Mouse (Mus musculus) left cerebral cortex, adult 11 months (tissue): ENCODE results near the gene Slc9a3r2.
"Not testable (repeated sequence)": the region's sequence is repeated elsewhere in the genome, so short reads cannot be mapped to it uniquely, and the experiment has no call there.

Experiments
- DNase-seq: peaks from one replicate; pipeline ENCODE4 v3.0.0; 2022; ENCODE audit warnings: low spot score

Slc9a3r2 gene

GRCm38 (mm10) chr17:24667011-24667410 lies 16.9 kb upstream of the Slc9a3r2 start:
- not testable (repeated sequence) for DNase-seq

DNA sequence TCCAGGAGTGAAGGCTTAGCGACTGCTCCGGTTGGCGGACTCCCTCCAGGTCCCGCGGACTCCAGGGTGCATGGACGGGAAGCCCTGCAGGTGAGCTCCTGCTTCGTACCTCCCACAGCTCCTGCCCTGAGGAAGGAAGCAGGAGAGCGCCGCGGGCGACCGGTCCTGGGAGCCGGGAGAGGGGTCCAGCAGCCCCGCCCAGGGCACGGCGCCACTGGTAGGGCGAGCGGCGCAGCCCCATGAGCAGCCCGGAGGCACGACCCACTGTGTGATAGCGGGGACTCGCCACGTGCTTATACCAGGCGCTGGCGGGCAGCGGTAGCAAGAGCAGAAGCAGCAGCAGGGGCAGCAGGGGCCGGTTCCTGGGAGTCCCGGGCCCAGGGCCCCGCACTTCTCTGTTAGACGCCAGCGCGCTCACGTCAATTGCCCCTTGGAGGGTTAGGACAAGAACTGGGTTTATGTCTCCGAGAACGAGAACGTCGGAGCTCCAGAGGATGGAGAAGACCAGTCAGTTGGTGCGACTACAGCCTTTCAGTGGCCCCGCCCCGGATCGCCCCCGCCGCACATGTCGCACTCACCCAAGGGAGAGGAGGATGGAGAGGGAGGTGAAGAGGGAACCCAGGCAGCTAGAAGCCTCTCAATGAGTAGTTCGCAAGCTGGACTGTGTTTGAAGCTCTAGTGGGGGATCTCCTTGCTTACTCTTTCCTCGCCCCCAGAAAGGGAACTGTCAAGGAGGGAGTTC lies 8.1 kb upstream of the Slc9a3r2 start, which contains the start of gene Npw:
TSS of gene Npw (minus strand) at position 441 of the 742 bp plus-strand sequence.
- no peak for DNase-seq

GRCm38 (mm10) chr17:24654969-24655368 lies 4.8 kb upstream of the Slc9a3r2 start:
- DNase-seq = no peak

DNA sequence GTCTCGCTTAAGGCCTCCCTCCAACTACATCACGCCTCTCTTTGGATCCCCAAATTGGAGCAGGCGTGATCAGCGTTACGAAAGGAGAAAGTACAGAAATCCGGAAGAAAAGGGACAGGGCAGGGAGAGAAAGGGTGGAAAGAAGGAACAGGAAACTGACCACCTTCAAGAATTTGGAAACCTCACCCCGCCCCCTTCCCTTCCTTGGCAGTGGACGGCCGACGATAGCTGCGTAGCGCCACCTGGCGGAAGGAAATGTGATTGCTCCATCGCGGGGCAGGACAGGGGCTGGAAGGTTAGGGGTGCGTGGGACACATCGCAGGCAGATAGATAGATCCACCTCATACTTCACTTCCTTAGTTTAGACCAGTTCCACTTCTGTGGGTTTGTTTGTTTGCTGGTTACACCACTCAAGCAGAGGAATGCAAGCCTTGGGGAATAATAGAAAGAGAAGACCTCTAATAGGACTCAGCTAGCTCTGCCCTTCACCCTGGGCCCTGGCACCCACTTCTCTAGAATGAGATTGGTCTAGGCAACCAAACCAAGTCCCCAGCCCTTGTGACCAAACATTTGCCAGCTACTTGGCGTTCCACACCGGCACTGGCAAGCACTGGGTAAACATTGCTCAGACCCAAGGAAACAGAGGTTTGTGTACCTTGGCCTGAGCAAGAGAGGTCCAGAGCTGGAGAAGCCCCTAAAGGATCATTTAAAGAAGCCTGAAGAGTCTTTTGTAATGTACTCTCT lies 4.0 kb upstream of the Slc9a3r2 start:
- DNase-seq = no peak

- no peak for DNase-seq
These were observed 1.7 kb upstream of the Slc9a3r2 start for GRCm38 (mm10) chr17:24651835-24652234.

DNA sequence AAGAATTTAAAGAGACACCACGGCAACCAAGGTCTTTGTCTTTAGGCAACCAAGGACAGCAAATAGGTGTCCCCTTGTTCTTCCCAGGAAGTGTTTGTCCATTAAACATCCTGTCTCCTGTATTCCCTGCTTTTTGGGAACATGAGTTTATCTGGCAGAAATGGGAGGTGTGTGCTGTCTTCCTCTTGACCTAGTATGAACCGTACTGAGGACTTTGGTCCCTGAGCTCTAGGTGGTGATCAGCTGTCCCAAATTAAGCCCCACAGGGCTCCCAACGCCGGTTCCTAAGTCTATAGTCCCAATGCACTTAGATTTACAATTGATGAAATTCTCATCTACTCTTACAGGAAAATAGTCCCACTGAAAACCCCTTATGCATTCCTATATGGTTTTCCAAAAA lies 639 bp upstream of the Slc9a3r2 start:
- DNase-seq = no peak

- DNase-seq = no peak
These were observed 502 bp downstream of the Slc9a3r2 start for GRCm38 (mm10) chr17:24649581-24650069.

GRCm38 (mm10) chr17:24648731-24649377 lies 1.3 kb downstream of the Slc9a3r2 start:
- no peak for DNase-seq

DNA sequence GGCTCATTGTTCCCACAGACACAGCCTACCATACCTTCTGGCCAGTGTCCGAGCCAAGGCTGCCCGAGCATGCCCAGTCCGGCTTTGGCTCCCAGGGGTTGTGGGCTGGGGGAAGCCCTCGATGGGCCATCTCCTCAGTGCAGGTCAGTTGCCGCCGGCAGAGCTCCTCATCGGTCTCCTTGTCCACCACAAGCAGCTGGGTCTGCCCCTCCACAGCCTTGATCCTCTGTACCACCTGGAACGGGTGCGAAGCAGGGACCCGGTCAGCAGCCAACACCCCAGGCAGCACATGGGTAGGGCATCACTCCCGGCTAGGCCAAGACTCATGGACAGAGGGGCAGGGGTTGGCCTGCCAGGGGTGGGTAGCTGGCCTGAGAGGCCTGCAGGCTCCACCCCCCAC lies 2.6 kb downstream of the Slc9a3r2 start:
- no peak for DNase-seq

DNA sequence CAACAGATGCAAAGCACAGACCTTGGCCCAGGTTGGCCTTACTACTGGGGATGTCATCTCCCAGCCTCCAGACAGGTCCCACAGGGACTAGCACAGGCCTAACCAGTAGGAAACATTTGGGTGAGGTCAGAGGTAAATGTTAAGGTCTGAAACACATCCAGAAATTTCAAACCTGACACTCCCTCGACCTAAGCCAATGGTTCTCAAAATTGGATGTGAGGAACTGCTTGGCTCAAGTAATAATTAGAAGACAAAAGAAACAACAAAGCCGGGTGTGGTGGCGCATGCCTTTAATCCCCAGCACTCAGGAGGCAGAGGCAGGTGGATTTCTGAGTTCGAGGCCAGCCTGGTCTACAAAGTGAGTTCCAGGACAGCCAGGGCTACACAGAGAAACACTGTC lies 3.7 kb downstream of the Slc9a3r2 start:
- DNase-seq = no peak

DNA sequence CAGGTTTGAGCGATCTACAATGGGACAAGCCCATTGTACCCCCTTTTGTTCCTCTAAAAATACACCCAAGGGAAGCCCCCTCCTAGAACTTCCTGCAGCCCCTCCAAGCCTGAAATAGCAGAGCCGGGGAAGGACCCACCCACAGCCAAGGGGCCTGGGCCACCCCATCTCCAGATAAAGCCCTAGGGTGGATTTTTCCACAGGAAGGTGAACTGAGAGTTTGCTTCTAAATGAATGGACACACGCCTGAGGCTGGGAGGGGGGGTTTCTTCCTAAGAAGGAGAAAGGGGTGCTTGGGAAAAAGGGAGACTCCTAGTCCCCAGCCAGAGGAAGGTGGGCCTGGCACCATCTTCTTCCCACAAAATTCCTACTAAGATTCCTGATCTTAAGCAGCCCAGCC lies 4.2 kb downstream of the Slc9a3r2 start:
- DNase-seq = no peak

GRCm38 (mm10) chr17:24644875-24645721 lies 5.0 kb downstream of the Slc9a3r2 start:
- DNase-seq = no peak

- no peak for DNase-seq
These were observed 6.0 kb downstream of the Slc9a3r2 start for GRCm38 (mm10) chr17:24644030-24644715.

DNA sequence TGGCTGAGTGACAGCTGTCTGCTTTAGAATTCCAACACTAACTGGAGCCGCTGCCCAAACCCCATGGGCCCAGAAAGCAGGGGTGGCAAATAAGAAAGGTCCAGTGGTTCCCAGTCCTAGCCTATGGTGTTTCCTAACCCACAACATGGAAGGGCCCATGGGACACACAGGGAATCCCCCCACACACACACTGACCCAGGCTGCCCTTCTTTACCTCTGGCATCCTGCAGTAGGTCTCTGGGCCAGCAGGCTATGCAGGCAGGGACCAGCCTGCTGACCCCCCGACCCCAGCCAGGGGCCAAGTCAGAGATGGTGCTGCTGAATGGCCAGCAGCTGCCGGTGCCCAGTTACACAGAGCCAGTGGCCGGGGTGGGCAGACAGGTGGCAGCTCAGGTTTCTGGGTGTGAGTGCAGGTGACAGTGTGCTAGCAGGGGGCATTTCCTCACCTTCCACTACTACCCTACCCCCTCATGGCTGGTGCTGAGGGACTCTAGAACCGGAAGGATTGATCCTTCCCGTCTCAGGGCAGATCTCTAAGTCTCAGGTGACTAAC lies 7.3 kb downstream of the Slc9a3r2 start:
- DNase-seq = no peak

DNA sequence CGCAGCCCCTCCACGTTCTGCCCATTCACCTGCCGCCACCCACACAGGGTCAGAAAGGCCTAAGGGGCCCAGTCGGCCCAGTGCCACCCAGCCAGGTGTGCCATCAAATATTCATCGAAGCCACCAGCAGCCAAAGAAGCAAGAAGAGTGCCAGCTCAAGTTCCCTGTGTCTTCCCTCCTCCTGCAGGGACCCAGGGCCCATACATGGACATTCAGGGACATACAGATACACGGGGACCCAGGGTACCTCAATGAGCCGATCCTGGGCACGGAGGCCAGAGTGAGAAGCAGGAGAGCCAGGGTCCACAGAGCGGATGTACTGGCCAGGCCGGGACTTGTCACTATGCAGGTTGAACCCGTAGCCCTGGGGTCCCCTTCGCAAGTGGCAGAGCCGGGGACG lies 8.2 kb downstream of the Slc9a3r2 start:
- no peak for DNase-seq

DNA sequence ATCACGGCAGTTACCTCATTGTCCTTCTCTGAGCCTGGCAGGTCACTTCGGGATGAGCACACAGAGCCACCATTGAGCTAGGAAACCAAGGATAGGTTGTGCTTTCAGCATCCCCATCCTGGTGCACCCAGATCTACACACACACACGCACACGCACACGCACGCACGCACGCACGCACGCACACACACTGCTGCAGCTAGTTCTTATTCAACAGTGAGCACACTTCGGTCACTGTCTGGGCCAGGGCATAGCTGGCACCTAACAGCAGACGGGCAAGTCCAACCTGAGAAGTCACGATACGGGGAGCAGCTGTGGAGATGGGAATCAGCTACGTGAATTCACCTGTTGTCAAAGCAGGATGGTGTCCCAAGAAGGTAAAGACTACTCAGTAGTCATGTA lies 9.5 kb downstream of the Slc9a3r2 start:
- no peak for DNase-seq

- no peak for DNase-seq
These were observed 10.0 kb downstream of the Slc9a3r2 start for GRCm38 (mm10) chr17:24640119-24640518.

DNA sequence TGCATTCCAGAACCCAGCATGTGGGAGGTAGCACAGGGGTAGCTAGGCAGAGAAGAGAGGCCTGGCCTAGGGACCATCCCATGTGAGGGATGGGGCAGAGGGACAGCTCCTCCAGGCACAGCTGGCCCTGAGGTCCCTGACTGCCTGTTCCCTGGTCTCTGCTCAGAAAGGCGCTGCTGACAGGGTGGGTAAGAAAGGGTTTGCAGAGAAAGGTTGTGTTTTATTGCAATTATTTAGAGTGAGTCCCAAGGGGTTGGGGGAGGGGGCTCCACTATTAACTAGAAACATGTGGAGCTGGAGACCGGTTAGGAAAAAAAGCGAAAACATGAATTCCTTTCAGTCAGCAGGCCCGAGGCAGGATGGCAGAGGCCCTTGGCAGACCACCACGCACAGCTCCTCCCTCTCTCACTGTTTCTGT lies 10.5 kb downstream of the Slc9a3r2 start:
- DNase-seq = no peak

DNA sequence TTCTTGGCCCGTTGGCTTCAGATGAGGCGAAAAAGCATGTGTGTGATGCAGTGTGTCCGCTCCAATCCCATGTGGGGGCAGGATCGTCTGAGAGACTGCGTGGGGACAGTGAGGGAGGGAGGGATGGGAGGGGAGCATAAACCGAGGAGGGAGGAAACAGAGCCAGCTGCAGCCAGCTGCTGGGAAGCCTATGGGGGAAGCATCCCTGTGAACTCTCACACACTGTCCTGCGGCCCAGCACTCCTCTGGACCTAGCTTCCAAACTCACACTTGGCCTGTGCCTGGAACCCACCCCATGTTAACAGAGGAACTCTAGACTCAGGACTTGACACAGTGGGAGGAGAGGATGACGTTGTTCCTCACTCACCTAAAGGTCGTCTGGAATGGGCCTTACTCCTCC lies 11.3 kb downstream of the Slc9a3r2 start:
- DNase-seq = no peak

DNA sequence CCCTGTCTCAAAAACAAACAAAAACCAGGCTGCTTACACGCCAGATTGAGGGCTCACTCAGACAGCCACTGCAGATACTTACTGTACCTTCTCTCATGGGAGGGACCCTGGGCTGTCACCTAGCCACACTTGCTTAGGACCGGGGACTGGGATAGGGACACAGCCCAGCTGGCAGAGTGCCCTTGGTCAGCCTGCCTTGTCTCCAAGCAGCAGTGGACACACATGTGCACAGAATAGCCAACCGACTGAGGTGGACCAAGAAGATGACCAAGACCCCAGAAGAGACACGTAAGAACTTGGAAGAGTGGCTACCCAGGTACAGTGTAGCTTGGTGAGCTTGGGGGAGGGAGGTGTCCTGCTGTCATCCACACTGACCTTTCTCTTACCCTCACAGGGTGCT lies 11.9 kb downstream of the Slc9a3r2 start:
- DNase-seq = no peak
